Mouse (Mus musculus): ENCODE results near the gene Pip4p1.
A peak's percentile ranks its signal among the peaks of the same experiment; 100 is the strongest.
"Not testable (repeated sequence)": the region's sequence is repeated elsewhere in the genome, so short reads cannot be mapped to it uniquely, and the experiment has no call there.

The Pip4p1 gene

GRCm38 (mm10) chr14:50930754-50931492 is at the start of gene Pip4p1, which contains the start of gene Pnp:
Pip4p1 (minus strand) TSS chr14:50930856.
Pnp (plus strand) TSS chr14:50931082.
- peak; percentile 99 for DNase-seq (ENCODE audit: low spot score)

GRCm38 (mm10) chr14:50979631-50980030 is 49.0 kb upstream of the Pip4p1 start:
- no peak for DNase-seq (ENCODE audit: low spot score)

GRCm38 (mm10) chr14:50978451-50978850 is 47.8 kb upstream of the Pip4p1 start:
- not testable (repeated sequence) for DNase-seq (ENCODE audit: low spot score)

GRCm38 (mm10) chr14:50976674-50977073 is 46.0 kb upstream of the Pip4p1 start:
- DNase-seq (ENCODE audit: low spot score) = no peak

- DNase-seq (ENCODE audit: low spot score) = no peak
Measured at GRCm38 (mm10) chr14:50975001-50975400, 44.3 kb upstream of the Pip4p1 start.

- DNase-seq (ENCODE audit: low spot score) = no peak
Measured at GRCm38 (mm10) chr14:50973700-50974099, 43.0 kb upstream of the Pip4p1 start.

GRCm38 (mm10) chr14:50973054-50973453 is 42.4 kb upstream of the Pip4p1 start:
- not testable (repeated sequence) for DNase-seq (ENCODE audit: low spot score)

- no peak for DNase-seq (ENCODE audit: low spot score)
Measured at GRCm38 (mm10) chr14:50970822-50971221, 40.2 kb upstream of the Pip4p1 start.

- DNase-seq (ENCODE audit: low spot score) = no peak
Measured at GRCm38 (mm10) chr14:50969558-50970544, 39.2 kb upstream of the Pip4p1 start.

- no peak for DNase-seq (ENCODE audit: low spot score)
Measured at GRCm38 (mm10) chr14:50969041-50969440, 38.4 kb upstream of the Pip4p1 start.

- DNase-seq (ENCODE audit: low spot score) = no peak
Measured at GRCm38 (mm10) chr14:50968216-50968980, 37.7 kb upstream of the Pip4p1 start.

- DNase-seq (ENCODE audit: low spot score) = not testable (repeated sequence)
Measured at GRCm38 (mm10) chr14:50958289-50958995, 27.8 kb upstream of the Pip4p1 start.

GRCm38 (mm10) chr14:50957146-50957545 is 26.5 kb upstream of the Pip4p1 start:
- not testable (repeated sequence) for DNase-seq (ENCODE audit: low spot score)

- not testable (repeated sequence) for DNase-seq (ENCODE audit: low spot score)
Measured at GRCm38 (mm10) chr14:50956724-50957123, 26.1 kb upstream of the Pip4p1 start.

- peak; percentile 16 for DNase-seq (ENCODE audit: low spot score)
Measured at GRCm38 (mm10) chr14:50955942-50956508, 25.4 kb upstream of the Pip4p1 start, which contains the start of gene Pnp2. Pnp2 (plus strand) TSS chr14:50955992.

GRCm38 (mm10) chr14:50955487-50955886 is 24.8 kb upstream of the Pip4p1 start:
- DNase-seq (ENCODE audit: low spot score) = no peak

- not testable (repeated sequence) for DNase-seq (ENCODE audit: low spot score)
Measured at GRCm38 (mm10) chr14:50945526-50945925, 14.9 kb upstream of the Pip4p1 start.

GRCm38 (mm10) chr14:50945081-50945480 is 14.4 kb upstream of the Pip4p1 start:
- not testable (repeated sequence) for DNase-seq (ENCODE audit: low spot score)

- not testable (repeated sequence) for DNase-seq (ENCODE audit: low spot score)
Measured at GRCm38 (mm10) chr14:50944668-50945033, 14.0 kb upstream of the Pip4p1 start.

- peak; percentile 88 for DNase-seq (ENCODE audit: low spot score)
Measured at GRCm38 (mm10) chr14:50943932-50944667, 13.4 kb upstream of the Pip4p1 start, which contains the start of gene Gm49342. Gm49342 (plus strand) TSS chr14:50944517.

Data from testis, postnatal 14 days (tissue).